Mouse (Mus musculus): ENCODE data around the gene Atxn7.
A peak's percentile ranks its signal among the peaks of the same experiment; 100 is the strongest.

Atxn7 gene

DNA sequence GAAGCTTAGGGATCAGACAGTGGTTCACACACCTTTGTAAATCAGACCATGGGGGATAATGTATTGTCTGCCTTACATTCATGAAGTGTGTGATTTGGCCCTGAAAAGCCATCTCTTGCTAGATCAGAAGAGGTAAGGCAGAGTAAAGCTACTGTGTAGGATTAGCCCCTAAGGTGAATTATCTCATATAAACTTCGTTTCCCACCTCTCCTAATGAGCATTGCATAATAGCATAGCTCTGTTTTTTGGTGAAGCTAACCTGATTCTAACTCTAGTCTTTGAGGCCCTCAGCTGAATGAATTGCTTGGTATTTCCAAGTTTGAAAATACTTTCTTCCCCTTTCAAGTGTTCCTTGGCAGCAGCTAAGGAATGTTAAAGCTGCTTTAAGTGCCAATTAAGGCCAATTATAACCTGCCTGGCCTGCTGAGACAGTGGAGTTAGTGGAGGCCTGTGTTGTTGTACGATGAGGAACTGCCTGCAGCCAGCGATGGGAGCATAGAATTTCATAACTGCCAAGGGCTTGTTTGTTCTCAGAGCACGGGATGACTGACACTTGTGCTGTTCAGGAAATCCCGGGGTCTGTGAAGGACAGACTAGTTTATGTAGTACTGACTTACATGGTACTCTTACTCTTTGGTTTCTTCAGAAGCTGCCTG is 103.4 kb downstream of the Atxn7 start:
- DNase-seq (ENCODE audit: low read depth, low spot score) = no peak

DNA sequence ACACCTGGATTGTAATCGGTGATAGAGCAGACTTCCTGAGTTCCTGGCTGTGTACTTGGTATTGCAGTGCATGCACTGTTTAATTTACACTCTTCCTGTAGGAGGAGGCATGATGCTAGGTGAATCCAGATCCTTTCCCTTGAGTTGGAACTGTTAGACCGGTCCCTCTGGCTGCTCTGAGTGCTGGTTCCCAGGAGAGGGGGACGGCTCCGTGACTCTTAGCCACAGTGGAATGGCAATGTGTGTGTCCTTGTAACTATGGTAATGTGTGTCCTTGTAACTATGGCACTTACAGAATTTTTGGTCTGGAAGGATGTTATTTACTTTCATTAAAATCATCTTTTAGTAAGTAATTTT is 103.9 kb downstream of the Atxn7 start:
- DNase-seq (ENCODE audit: low read depth, low spot score) = no peak

DNA sequence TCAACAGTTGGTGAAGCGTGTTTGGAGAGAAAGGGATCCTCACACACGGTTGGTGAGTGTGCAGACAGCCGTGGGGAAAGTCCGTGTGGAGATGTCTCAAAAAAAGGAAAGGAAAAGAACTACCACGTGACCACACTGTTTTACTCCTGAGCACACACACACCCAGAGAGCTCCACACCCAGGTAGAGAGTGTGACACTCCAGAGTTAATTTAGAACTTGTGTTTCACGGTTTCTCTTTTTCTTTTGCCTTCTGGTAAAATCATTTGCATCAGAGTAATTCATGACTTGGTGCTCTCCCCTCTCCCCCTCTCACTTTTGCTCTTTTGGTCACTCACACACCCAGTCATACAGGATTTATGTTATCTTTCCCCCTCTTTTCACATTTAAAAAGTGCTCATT is 105.0 kb downstream of the Atxn7 start:
- no peak for DNase-seq (ENCODE audit: low read depth, low spot score)

DNA sequence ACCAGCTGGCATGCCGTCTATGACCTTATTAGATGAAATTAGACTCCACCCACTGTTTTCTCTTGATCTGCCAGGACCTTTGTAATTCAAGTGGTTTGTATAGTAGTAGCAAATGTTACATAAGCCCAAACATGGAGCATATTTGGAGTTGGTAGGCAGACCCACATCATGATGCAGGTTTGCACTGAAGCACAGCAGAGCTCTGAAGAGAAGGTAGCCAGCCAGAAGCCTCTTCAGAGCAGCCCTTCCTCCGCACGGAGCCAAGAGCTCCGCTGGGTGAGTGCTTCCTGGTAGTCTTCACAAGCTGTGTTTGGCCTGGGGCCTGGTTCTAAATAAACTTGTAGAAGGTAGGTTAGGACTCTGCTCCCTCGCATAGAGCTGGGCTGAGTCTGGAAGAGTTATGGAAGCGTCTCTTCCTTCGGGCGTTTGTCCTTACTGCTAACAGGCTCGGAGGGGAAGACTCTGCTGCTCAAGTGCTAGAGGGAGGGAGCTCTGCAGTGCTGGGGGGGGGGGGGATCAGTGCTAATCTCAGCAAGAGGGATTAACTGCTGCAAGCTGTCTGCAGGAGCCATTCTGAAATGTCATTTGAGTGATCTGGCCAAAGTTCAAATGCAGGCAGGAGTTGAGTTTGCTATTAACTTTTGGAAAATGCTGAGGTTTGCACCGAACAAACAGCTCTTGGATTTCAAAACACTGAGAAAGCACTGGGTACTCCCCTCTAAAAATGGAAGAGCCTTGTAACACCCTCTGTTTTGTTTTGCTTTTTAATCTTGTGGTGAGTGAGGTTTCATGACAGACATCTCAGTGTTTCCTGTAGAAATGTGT is 106.6 kb downstream of the Atxn7 start:
- peak; percentile 23 for DNase-seq (ENCODE audit: low read depth, low spot score)

DNA sequence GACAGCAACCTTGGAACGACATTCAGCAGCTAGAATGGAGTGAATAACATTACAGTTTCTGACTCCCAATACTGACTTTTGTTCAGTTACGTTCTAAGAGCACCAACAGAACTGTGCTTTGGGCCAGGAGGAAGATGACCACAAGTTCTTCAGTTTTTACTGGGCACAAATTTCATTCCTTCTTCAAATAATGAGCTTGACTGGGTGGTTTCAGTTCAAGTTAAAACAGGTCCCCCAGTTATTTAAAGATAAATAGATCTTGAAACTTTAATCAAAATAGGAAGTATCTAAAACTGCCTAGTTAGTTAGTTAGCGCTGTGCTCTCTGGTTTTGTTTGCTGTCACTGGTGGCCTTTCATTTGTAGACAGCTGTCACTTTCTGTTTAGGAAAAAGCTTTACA is 107.3 kb downstream of the Atxn7 start:
- DNase-seq (ENCODE audit: low read depth, low spot score) = no peak

DNA sequence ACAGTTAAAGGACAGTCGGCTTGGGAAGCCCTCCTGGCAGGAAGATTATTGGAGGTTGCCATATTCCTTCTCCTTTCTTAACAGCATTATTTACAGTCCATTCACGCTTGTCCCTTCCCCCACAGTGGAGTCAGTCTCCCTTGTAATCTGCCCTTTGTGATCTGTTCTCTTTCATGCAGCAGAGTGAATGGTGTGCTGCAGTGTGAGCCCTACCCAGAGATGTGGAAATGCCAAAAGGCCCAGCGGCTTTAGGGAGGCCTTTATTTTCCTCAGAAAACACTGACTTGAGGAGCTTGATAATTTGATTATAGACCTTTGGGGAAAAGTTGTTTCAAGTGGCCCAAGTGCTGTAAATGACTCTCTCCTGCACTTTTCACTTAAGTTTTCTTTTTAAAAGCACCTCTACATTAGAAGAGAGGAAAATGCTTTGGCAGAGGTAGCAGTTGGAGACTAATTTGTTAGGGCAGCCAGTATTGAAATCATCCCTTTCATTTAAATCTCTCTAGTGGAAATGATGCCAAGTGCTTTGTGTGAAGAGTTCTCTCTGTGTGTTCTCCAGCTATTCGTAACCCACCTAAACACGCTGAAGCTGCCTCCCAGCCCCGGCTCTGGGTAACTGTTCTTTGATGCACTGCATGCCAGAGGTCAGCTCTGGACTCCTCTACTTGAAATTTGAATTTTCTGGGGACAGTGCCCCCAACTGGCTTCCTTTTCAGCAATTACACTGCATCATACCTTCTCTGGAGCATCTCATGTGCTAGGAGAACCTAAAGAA is 109.5 kb downstream of the Atxn7 start:
- DNase-seq (ENCODE audit: low read depth, low spot score) = no peak

DNA sequence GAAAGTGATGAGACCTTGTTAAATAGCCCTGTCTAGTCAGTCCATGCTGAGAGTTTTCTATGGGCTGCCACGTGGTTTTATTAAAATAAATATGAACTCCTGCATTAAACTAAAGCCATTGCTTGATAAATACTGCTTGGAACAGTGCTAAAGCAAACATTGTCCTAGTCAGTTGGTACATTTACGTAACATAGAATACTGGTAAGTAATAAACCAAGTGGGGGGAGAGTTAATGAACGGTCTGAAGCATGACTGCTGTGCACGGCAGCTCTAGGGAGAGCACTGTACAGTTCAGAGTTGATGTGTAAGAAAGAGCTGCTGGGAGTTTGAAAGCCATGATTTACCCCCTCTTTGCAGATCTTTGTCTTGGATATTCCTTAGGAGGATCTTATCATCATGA is 110.2 kb downstream of the Atxn7 start:
- no peak for DNase-seq (ENCODE audit: low read depth, low spot score)

DNA sequence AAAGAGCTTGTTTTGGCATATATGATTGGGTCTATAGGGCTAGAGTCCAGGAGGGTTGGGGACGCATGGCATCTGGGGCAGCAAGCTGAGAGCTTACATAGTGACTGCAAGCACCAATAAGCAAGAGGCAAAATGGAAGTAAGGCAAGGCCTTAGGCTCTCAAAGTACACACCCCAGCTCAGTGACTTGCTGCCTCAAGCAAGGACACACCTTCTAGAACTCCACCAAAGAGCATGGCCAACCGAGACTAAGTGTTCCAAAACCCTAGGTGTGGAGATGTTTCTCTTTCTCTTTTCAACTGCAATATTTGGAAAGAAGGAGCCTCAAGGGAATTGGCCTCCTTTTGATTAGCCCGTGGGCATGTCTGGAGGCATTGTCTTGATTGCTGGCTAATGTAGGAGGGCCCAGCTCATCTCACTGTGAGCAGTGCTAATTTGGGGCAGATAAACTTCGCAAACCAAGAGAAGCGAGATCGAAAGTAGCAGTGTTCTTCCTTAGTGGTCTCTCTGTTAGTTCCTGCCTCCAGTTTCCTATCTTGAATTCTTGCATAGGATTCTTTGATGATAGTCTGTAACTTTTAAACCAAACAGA is 119.5 kb downstream of the Atxn7 start:
- no peak for DNase-seq (ENCODE audit: low read depth, low spot score)

DNA sequence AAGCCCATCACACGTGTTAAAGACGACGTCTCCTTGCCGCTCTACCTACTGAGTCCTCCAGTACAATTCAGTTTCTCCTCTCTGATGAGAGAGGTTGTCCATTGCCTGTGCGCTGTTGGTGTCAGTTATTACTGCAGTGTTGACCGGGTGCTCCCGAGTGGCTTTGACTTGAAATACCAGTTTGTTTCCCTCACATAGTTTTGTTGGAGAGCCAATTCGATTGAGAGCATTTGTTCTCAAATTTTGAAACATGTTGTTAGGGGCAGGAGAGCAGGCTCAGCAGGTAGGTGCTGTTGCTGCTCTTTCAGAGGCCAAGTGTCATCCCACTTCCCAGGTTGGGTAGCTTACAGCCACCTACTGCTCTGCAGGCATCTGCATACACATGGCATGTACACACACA is 122.6 kb downstream of the Atxn7 start:
- DNase-seq (ENCODE audit: low read depth, low spot score) = no peak

DNA sequence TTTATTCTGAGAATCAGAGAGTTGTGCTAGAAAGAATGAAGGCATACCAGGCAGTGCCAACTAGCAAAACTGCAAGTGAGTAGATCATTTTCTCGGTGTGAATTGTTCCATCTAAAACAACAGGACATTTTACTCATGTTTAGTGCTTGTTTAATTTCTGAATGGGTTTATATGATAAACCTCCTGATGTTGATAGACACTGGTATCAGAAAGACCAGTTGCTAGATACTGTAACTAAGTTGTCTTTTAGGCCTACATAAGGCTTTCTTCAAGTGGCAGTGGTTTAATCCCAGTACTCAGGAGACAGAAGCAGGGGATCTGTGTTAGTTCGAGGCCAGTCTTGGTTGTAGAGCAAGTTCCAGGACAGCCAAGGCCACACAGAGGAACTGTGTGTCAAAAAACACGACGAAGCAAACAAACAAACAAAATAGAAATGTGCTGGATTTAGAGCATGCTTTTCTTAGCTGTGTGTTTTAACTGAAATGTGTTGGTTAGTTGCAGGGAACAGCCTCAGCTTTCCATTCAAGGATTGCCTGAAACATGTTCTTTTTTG is 125.5 kb downstream of the Atxn7 start:
- no peak for DNase-seq (ENCODE audit: low read depth, low spot score)

DNA sequence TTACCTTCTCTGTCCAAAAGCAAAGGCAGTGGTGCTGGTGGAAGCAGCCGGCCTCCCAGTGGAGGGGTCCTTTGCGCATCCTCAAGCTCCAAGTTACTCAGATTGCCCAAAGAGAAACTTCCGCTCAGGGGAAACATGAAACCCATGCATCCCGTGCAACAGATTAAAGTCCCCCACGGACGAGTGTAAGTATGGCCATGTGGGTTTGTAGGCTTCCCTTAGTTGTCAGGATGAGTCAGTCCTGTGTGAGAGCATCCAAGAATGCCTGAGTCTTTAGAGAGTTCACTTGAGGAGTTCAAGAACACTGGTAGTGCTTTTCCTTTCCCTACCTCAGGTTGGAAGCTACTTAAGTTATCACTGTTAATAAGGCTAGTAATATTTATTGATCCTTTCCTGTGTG is 126.1 kb downstream of the Atxn7 start:
- DNase-seq (ENCODE audit: low read depth, low spot score) = no peak

DNA sequence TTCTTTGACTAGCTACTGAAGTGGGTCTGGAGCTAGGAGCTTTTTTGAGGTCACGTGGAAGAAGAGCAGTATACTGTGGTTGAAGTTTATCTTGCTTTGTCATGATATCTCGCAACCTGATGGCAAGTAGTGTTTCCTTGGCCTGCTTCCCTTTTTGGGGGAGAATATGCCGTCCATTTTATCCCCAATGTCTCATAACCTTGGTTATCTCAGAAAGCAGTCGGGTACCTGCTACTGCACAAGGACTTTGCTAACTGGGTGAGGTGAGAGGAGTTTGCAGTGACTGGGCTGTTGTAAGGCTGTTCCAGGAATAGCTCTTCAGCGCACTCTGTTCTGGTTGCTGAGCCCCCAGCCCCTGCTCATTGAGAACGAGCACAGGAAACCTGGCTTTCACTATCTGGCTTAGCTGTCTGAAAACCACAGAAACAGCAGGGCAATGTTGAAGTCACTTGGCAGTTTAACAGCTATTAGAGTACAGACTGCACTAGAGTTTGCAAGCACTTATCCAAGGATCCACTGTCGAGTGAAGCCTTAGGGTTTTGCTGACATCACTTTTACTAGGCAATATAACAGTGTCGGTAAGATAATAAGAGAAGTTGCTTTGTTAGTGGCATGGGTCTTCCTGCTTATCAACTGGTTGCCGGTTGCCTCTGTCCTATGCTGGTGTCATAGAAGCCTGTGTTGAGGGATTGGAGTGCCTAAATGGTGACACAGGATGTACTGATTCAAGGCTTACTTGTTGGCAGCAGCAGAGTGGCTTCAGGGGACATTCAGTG is 127.0 kb downstream of the Atxn7 start:
- DNase-seq (ENCODE audit: low read depth, low spot score) = no peak

DNA sequence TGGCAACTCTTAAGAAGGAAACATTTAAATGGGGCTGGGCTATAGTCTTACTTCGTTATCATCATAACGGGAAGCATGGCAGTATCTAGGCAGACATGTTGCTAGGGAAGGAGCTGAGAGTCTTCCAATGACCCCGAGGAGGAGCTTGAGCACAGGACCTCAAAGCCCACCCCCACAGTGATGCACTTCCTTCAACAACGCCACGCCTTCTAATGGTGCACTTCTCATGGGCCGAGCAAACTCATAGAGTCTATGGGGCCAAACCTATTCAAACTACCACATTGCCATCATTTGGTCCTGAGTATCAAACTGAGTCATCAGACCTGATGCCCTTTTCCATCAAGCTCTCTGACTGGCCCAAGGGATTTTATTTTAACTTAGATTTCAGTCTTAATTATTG is 129.3 kb downstream of the Atxn7 start:
- peak; percentile 9 for DNase-seq (ENCODE audit: low read depth, low spot score)

DNA sequence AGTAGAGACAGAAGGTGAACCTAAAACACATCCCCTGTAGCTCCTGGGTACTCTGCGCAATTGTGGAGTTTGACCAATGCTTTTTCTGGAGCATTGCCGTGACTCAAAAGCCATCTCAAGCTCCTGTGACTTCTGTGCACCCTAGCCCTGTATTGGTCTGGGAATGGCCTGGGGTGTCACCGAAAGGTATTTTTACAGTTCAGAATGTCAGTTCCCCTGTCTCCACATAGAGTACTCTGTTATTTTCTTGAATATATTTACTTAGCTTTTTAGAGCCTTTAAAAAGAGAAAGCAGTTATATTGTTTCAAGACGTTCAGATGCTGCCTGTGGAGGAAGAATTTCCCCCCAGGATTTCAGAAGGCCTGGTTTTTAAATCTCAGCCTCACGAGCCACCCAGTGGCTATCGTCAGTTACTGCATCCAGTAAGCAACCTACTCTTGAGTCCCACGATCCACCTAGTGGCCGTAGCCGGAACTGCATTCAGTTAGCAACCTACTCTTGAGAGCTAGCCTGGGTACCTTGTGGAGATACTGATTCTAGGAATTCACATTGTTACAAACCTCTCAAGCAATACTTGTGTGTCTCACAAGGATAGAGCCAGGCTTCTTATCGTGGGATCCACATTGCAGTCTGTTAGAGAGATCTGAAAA is 137.2 kb downstream of the Atxn7 start:
- peak; percentile 91 for DNase-seq (ENCODE audit: low read depth, low spot score)

DNA sequence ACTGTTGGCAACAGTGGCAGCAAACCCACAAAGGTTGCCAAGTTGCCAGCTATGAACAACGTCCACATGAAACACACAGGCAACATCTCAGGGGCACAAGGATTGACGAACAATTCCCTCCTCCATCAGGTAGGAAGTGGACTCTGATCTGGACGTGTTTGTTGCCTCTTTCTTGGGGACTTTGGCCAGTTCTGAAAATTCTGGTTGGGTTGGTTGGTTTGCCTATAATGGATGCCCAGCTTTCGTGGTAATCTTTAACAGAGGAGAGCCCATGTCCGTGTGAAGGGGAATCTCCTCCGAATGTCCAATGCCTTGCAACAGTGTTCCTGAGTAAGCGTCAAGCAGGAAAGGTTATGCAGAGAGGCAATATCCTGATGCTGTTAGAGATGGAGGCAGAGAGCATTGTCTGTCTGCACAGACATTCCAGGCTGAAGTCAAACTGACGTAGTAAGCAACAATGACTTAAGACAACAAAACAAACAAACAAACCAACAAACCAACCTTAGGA is 139.6 kb downstream of the Atxn7 start:
- DNase-seq (ENCODE audit: low read depth, low spot score) = no peak

DNA sequence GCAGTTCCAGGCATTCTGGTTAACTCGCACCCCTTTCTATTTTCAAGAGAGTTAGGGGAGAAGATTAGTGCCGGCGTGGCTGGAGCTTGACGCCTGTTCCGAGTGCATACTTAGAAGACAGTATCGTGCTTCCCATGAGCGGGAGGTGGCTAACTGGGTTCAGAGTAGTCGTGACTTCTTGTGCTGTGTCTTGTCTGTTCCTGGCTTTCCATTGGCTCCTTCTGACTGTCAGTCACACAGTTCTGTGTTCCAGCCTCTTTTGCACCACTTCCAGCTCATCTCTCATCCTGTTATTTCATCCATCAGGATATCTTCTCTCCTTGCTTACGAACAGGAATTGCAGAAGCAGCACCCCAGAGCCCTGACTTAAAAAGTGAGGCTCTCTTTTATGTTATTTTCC is 140.1 kb downstream of the Atxn7 start:
- DNase-seq (ENCODE audit: low read depth, low spot score) = no peak

DNA sequence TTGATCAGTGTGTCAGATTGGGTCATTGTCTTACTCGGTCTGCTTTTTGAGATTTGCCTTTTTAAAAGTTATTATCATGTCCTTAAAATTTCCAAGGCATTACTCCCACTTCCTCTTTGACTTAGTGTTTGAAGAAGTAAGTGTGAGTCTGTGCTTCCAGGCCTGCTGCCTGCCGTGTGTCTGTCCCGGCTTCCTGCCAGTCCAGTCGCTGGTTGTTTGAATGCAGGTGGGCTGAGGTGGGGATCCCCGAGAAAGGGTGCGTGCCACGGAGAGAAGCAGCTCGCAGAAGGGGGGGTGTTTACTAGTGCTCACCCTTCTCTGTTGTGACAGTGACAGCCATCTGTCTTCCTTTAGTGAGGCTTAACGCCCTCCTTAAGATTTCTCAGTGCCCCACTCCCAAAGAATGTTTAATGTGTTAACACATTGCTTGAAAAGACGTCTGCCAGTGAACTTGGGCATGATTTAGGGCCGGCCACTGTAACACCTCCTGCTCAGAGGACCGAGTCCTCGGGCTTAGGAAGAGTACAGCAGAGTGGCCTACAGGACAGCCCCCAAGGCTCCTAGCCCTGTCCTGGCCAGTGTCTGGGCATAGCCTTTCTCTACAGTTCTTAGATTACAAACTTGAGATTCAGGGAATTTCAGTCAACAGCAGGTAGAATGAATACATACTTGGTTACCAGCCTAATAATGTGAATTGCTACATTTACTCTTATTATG is 143.1 kb downstream of the Atxn7 start:
- no peak for DNase-seq (ENCODE audit: low read depth, low spot score)

DNA sequence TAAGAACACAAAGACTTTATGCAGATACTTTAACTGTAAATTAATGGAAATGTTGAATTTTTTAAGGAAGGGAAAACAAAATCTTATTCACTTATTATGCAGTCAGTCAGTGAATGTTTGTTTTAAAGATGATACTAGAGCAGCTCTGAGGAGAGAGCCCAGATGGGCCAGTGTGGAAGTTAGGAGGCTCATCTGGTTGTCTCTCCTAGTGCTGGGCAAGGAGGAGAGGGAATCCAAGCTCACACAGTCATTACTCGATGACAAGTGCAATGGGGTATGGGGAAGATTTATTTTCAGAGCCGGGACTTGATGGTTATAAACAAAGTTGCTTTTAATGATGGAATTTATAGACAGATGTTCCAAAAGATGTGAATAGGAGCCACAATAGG is 143.7 kb downstream of the Atxn7 start:
- no peak for DNase-seq (ENCODE audit: low read depth, low spot score)

DNA sequence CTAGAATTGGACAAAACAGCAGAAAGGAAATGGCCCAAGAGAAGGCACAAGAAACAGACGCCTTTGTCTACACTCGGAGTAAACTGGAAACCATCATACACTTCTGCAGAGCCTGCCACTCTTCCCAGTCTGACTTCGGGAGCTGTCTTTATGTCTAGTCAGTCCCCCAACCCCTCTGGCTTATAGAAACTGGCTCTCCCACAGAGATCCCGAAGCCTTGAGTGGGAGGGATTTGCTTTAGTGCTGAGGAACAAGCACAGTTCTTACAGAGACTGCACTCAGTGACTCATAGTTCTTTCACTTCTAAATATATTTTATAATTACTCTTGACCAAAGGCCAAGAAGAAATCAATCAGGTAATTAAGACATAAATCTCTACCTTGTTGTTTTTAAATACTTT is 149.5 kb downstream of the Atxn7 start:
- DNase-seq (ENCODE audit: low read depth, low spot score) = no peak
